Mouse (Mus musculus): Measurements from ENCODE around the gene Hspa4. TPM values are rescaled to one million over a fixed set of nuclear protein-coding genes. Genes with fewer than 3 reads are reported as not detected.

Hspa4 gene
- polyA plus RNA-seq, 1 experiment from 2014 or later = 66.2 TPM

DNA sequence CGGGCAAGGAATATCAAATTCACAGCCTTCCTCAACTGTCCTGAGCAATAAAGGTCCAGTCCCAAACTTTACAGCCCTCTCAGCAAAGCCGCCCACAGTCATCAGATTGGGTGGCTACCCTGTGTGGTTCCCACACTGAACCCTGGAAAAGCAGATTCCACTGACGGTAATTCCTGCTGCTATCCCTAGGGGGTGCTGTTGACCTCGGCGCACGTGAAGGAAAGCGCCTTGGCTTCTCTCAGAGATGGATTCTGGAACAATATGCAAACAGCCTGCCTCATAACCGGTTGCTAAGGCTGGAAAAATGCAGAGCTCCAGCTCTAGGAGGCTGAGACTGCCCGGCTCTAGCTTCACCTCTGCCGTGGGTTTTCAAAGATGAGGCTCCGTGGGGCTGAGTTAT, 57.1 kb downstream of the Hspa4 start:
- H3K4me2 ChIP-seq = no peak overlapping the region
- no peak overlapping the region for H3K9ac ChIP-seq
- no peak overlapping the region for H3K4me3 ChIP-seq
- no peaks in the 10 kb centered on the region for H3K27me3 ChIP-seq
- no peaks in the 10 kb centered on the region for H3K9me3 ChIP-seq
- 51% methylated on average over 11 of the region's 11 CpGs for WGBS
- H3K4me1 ChIP-seq = no peaks in the 10 kb centered on the region
- no peak for ATAC-seq (ENCODE audit: insufficient number of reproducible peaks, low FRiP score, low TSS enrichment, low read depth)
- no peak overlapping the region for H3K27ac ChIP-seq
- no peaks in the 10 kb centered on the region for H3K36me3 ChIP-seq

DNA sequence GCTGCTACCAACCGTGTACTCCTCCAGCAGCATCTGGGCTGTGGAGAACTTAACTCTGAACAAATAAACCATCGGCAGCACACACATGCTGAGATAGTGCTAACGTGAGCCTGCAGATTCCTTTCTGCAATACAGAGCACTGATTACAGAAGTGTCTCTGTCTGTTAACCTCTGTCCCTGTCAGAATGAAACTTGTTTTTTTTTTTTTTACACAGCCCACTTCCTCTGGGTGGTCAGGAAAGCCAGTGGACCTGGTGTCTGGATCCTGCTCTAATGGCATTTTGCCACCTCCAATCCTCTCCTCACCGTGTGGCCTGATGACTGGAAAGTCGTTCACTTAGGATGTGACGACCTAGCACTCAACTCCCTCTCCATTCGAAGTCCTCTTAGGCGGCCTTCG, 66.7 kb downstream of the Hspa4 start:
- 58% methylated on average over 9 of the region's 9 CpGs for WGBS
- Histone ChIP-seq H3K9ac (no peak overlapping the region), H3K4me3 (no peak overlapping the region), H3K9me3 (no peaks in the 10 kb centered on the region), H3K27ac (no peak overlapping the region), H3K4me2 (no peak overlapping the region), H3K27me3 (no peaks in the 10 kb centered on the region), H3K36me3 (no peaks in the 10 kb centered on the region), H3K4me1 (no peaks in the 10 kb centered on the region)
- no peak for ATAC-seq (ENCODE audit: insufficient number of reproducible peaks, low FRiP score, low TSS enrichment, low read depth)

DNA sequence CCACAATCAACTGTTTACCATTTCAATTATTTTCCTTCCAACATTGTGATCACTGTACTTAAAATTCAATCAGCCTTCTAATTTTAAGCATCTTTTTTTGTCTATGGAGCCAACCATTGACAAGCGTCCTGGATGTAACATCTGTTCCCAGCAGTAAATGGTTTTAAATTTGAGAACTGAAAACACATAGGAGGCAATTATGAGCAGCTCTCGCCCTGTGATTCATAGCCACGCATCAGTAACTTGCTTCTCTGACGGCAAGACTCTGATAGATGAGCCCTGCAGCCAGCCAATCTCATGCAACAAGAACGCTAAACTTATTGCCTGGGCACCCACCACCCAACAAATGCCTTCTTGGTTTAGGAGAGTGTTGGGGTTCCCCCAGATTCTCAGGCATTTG, 68.4 kb downstream of the Hspa4 start:
- no peak for ATAC-seq (ENCODE audit: insufficient number of reproducible peaks, low FRiP score, low TSS enrichment, low read depth)
- H3K27me3 ChIP-seq = no peaks in the 10 kb centered on the region
- no peaks in the 10 kb centered on the region for H3K9me3 ChIP-seq
- no peaks in the 10 kb centered on the region for H3K4me1 ChIP-seq
- H3K27ac ChIP-seq = no peak overlapping the region
- H3K9ac ChIP-seq = no peak overlapping the region
- no peaks in the 10 kb centered on the region for H3K36me3 ChIP-seq
- H3K4me3 ChIP-seq = no peak overlapping the region
- H3K4me2 ChIP-seq = no peak overlapping the region
- 68% methylated on average over 5 of the region's 5 CpGs for WGBS

DNA sequence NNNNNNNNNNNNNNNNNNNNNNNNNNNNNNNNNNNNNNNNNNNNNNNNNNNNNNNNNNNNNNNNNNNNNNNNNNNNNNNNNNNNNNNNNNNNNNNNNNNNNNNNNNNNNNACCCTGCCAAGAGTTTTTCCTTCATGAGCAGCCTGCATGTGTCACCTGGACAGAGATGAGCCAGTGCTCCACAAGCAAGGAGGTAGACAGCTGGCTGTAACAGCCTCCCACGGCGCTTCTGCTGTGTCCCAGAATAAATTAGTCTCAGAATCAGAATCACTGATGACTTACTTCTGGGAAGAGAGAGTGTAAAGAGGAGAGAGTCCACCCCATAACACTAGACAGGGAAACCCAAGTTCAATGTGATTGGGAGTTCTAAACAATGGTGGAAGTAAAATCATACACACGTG, 71.2 kb downstream of the Hspa4 start:
- H3K9me3 ChIP-seq = no peaks in the 10 kb centered on the region
- no peak overlapping the region for H3K4me3 ChIP-seq
- no peak overlapping the region for H3K9ac ChIP-seq
- no peaks in the 10 kb centered on the region for H3K4me1 ChIP-seq
- no peak overlapping the region for H3K27ac ChIP-seq
- H3K4me2 ChIP-seq = no peak overlapping the region
- H3K36me3 ChIP-seq = no peaks in the 10 kb centered on the region
- no peak for ATAC-seq (ENCODE audit: insufficient number of reproducible peaks, low FRiP score, low TSS enrichment, low read depth)
- H3K27me3 ChIP-seq = no peaks in the 10 kb centered on the region
- 78% methylated on average over 3 of the region's 3 CpGs for whole genome bisulfite sequencing

DNA sequence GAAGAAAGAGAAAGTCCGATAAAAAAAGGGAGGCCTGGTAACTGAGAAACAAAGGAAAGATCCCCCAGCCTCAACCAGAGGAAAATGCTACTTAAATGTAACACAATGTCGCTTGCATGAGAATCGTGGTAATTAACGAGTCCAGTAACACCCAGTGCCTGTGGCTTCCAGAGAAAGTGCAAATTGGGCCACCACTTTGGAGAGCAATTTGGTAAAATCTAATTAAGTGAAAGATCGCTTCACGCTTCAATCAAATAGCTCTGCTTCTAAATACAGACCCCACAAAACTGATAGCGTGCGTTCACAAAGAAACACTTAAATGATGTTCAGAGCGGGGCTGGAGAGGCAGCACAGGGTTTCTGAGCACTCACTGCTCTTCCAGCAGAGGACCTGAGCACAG, 89.4 kb downstream of the Hspa4 start:
- Histone ChIP-seq H3K9me3 (no peaks in the 10 kb centered on the region), H3K4me1 (no peaks in the 10 kb centered on the region), H3K4me2 (no peak overlapping the region), H3K27me3 (no peaks in the 10 kb centered on the region), H3K36me3 (no peaks in the 10 kb centered on the region), H3K4me3 (no peak overlapping the region), H3K27ac (no peak overlapping the region), H3K9ac (no peak overlapping the region)
- ATAC-seq (ENCODE audit: insufficient number of reproducible peaks, low FRiP score, low TSS enrichment, low read depth) = no peak
- WGBS = 67% methylated on average over 9 of the region's 9 CpGs

Other genes with a start within 250 kb of the Hspa4 start
- gene Zcchc10, start 24.2 kb upstream of the Hspa4 start, polyA plus RNA-seq (2015; fragmentation: Nextera tagmentation; extraction: Ambion mirVana) = 17.8 and 18.4 TPM in 2 replicates
- gene Aff4, start 50.4 kb upstream of the Hspa4 start, polyA plus RNA-seq (2015; fragmentation: Nextera tagmentation; extraction: Ambion mirVana) = 38.5 and 50.7 TPM in 2 replicates
- not detected in 2 replicates for gene Leap2, start 122.7 kb upstream of the Hspa4 start, polyA plus RNA-seq (2015; fragmentation: Nextera tagmentation; extraction: Ambion mirVana)
- 477 and 501 TPM in 2 replicates for gene Uqcrq, start 130.4 kb upstream of the Hspa4 start, polyA plus RNA-seq (2015; fragmentation: Nextera tagmentation; extraction: Ambion mirVana)
- gene Gdf9, start 130.6 kb upstream of the Hspa4 start, polyA plus RNA-seq (2015; fragmentation: Nextera tagmentation; extraction: Ambion mirVana) = 2.6 and 2.8 TPM in 2 replicates
- gene Gm10447, start 156.7 kb upstream of the Hspa4 start, polyA plus RNA-seq (2015; fragmentation: Nextera tagmentation; extraction: Ambion mirVana) = 0.10 TPM in 2 replicates
- 4.4 and 4.6 TPM in 2 replicates for gene Shroom1, start 156.7 kb upstream of the Hspa4 start, polyA plus RNA-seq (2015; fragmentation: Nextera tagmentation; extraction: Ambion mirVana)
- gene Gm9837, start 170.0 kb upstream of the Hspa4 start, polyA plus RNA-seq (2015; fragmentation: Nextera tagmentation; extraction: Ambion mirVana) = not detected in 2 replicates
- gene Gm9945, start 179.7 kb upstream of the Hspa4 start, polyA plus RNA-seq (2015; fragmentation: Nextera tagmentation; extraction: Ambion mirVana) = not detected in 2 replicates
- gene Sowaha, start 179.8 kb upstream of the Hspa4 start, polyA plus RNA-seq (2015; fragmentation: Nextera tagmentation; extraction: Ambion mirVana) = 0.21 and 0.28 TPM in 2 replicates
- 54.9 and 55.4 TPM in 2 replicates for gene Sept8, start 218.8 kb upstream of the Hspa4 start, polyA plus RNA-seq (2015; fragmentation: Nextera tagmentation; extraction: Ambion mirVana)